Mouse (Mus musculus): ENCODE data around the gene Polr3h.
A peak's percentile ranks its signal among the peaks of the same experiment; 100 is the strongest.
"Not testable (repeated sequence)": the region's sequence is repeated elsewhere in the genome, so short reads cannot be mapped to it uniquely, and the experiment has no call there.

- TF ChIP-seq CTCF (IDR thresholded peaks at IDR 0.05; ENCODE audit: low read depth), result peak; percentile 32; the same call in 1 of the 2 replicates
- TF ChIP-seq EP300 (IDR thresholded peaks at IDR 0.05; ENCODE audit: low read depth), result not testable (repeated sequence)
Observed at GRCm38 (mm10) chr15:81908767-81909166, 17.3 kb downstream of the Polr3h start.
